In the genomic region with DNA sequence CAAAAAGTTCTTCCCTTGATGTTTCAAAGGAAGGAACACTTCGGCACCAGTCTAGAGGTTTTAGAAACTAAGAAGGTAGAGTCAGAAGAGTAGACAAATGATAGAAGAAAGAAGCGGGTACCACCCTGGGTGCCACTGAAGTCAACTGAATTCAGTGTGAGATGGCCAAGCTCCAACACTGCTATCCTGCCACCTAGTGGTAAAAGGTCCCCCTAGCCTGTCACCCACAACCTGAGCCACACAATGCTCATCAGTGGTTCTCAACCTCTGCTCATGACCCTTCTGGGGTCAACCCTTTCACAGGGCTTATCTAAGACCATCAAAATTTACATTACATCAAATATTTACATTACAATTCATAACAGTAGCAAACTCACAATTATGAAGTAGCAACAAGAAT, we compare ENCODE assay signal across 9 mouse cellular contexts.
DNase-seq lines count a peak whose midpoint lies in the region; ATAC-seq and TF ChIP-seq lines count a peak whose summit lies in the region.
"Had no signal": no experiment of that assay in that cellular context is flagged by ENCODE, and none has a peak within 500 bp of the region (broad histone marks: within the 10 kb centered on the region; RNA-seq: fewer than 3 reads in every experiment).

No protein-coding gene starts in this region.

- no peak overlapping the region for H3K27ac ChIP-seq in heart, postnatal 0 days (ENCODE audit: low read depth)
- no peak overlapping the region for H3K27ac ChIP-seq in midbrain, embryonic 12.5 days (replicated peaks)
- no peak overlapping the region for H3K27ac ChIP-seq in midbrain, embryonic 14.5 days (replicated peaks; ENCODE audit: low read depth, low read length)
- H3K27ac ChIP-seq: neural tube, embryonic 12.5 days had no signal

- H3K4me1 ChIP-seq in heart, postnatal 0 days (ENCODE audit: control insufficient read depth, insufficient read depth): no peaks in the 10 kb centered on the region
- no peaks in the 10 kb centered on the region for H3K4me1 ChIP-seq in midbrain, embryonic 12.5 days
- H3K4me1 ChIP-seq in midbrain, embryonic 14.5 days (ENCODE audit: control insufficient read depth, insufficient read depth, low read length): no peaks in the 10 kb centered on the region
- H3K4me1 ChIP-seq: neural tube, embryonic 12.5 days had no signal

- no peak overlapping the region for H3K4me3 ChIP-seq in heart, postnatal 0 days (ENCODE audit: low read depth, low read length)
- no peak overlapping the region for H3K4me3 ChIP-seq in midbrain, embryonic 12.5 days
- no peak overlapping the region for H3K4me3 ChIP-seq in midbrain, embryonic 14.5 days (replicated peaks; ENCODE audit: low read depth, low read length)
- H3K4me3 ChIP-seq: neural tube, embryonic 12.5 days had no signal

- TF ChIP-seq CTCF in heart, postnatal 0 days (IDR thresholded peaks at IDR 0.05; ENCODE audit: low read depth): peak; percentile 51

- H3K9ac ChIP-seq in heart, postnatal 0 days (replicated peaks; ENCODE audit: low read depth, low read length): no peak overlapping the region
- H3K9ac ChIP-seq in midbrain, embryonic 12.5 days (replicated peaks): no peak overlapping the region
- no peak overlapping the region for H3K9ac ChIP-seq in midbrain, embryonic 14.5 days (replicated peaks; ENCODE audit: low read length)
- H3K9ac ChIP-seq: neural tube, embryonic 12.5 days had no signal

- no peak overlapping the region for H3K4me2 ChIP-seq in heart, postnatal 0 days (ENCODE audit: low read depth, low read length)
- no peak overlapping the region for H3K4me2 ChIP-seq in midbrain, embryonic 12.5 days (replicated peaks)
- H3K4me2 ChIP-seq in midbrain, embryonic 14.5 days (ENCODE audit: low read length): no peak overlapping the region
- H3K4me2 ChIP-seq: neural tube, embryonic 12.5 days had no signal

- ATAC-seq in heart, postnatal 0 days (ENCODE audit: insufficient read depth, low read depth): no peak
- peak; percentile 74; the same call in 1 of the 2 replicates for ATAC-seq in midbrain, embryonic 12.5 days (ENCODE audit: low FRiP score, low read depth)
- no peak for ATAC-seq in midbrain, embryonic 14.5 days (ENCODE audit: low FRiP score, low TSS enrichment)

- 66% methylated on average over 2 of the region's 2 CpGs for WGBS in heart, postnatal 0 days
- WGBS in midbrain, embryonic 12.5 days: 70% methylated on average over 2 of the region's 2 CpGs
- WGBS in midbrain, embryonic 14.5 days: 68% methylated on average over 2 of the region's 2 CpGs

- no peak for DNase-seq in heart, postnatal 0 days (ENCODE audit: low spot score)
- no peak for DNase-seq in heart, adult 8-10 months (ENCODE audit: low spot score)
- no peak for DNase-seq in midbrain, embryonic 14.5 days
- DNase-seq in adrenal gland, postnatal 25 days: peak; percentile 34
- peak; percentile 18 for DNase-seq in lung, postnatal 10 days
- no peak for DNase-seq in urinary bladder, postnatal 14 days (ENCODE audit: low spot score)
- no peak for DNase-seq in thymus, postnatal 14 days

- H3K27me3 ChIP-seq in heart, postnatal 0 days (ENCODE audit: control insufficient read depth, insufficient read depth, low read length): no peaks in the 10 kb centered on the region
- H3K27me3 ChIP-seq in midbrain, embryonic 12.5 days: no peaks in the 10 kb centered on the region
- H3K27me3 ChIP-seq in midbrain, embryonic 14.5 days (ENCODE audit: control insufficient read depth, insufficient read depth, low read length): no peaks in the 10 kb centered on the region
- H3K27me3 ChIP-seq: neural tube, embryonic 12.5 days had no signal

- no peaks in the 10 kb centered on the region for H3K36me3 ChIP-seq in heart, postnatal 0 days (replicated peaks; ENCODE audit: control insufficient read depth, insufficient read depth, low read length)
- no peaks in the 10 kb centered on the region for H3K36me3 ChIP-seq in midbrain, embryonic 12.5 days
- no peaks in the 10 kb centered on the region for H3K36me3 ChIP-seq in midbrain, embryonic 14.5 days (ENCODE audit: control insufficient read depth, insufficient read depth, low read length)
- H3K36me3 ChIP-seq: neural tube, embryonic 12.5 days had no signal

- TF ChIP-seq EP300 in heart, postnatal 0 days (IDR thresholded peaks at IDR 0.05; ENCODE audit: low read depth): no peak

- no peaks in the 10 kb centered on the region for H3K9me3 ChIP-seq in heart, postnatal 0 days (replicated peaks; ENCODE audit: control insufficient read depth, low read length)
- H3K9me3 ChIP-seq in midbrain, embryonic 12.5 days: no peaks in the 10 kb centered on the region
- H3K9me3 ChIP-seq in midbrain, embryonic 14.5 days (ENCODE audit: control insufficient read depth, low read length): no peaks in the 10 kb centered on the region
- H3K9me3 ChIP-seq: neural tube, embryonic 12.5 days had no signal

Comparison
In these comparisons a context has a peak if more than half of its experiments do, and no peak if none do; other contexts are left out.
1. DNase-seq: peak in adrenal gland, postnatal 25 days (single experiment) and lung, postnatal 10 days (single experiment); none in heart, postnatal 0 days (single experiment), heart, adult 8-10 months (single experiment), midbrain, embryonic 14.5 days (single experiment), urinary bladder, postnatal 14 days (single experiment) and thymus, postnatal 14 days (single experiment).